In the genomic region with DNA sequence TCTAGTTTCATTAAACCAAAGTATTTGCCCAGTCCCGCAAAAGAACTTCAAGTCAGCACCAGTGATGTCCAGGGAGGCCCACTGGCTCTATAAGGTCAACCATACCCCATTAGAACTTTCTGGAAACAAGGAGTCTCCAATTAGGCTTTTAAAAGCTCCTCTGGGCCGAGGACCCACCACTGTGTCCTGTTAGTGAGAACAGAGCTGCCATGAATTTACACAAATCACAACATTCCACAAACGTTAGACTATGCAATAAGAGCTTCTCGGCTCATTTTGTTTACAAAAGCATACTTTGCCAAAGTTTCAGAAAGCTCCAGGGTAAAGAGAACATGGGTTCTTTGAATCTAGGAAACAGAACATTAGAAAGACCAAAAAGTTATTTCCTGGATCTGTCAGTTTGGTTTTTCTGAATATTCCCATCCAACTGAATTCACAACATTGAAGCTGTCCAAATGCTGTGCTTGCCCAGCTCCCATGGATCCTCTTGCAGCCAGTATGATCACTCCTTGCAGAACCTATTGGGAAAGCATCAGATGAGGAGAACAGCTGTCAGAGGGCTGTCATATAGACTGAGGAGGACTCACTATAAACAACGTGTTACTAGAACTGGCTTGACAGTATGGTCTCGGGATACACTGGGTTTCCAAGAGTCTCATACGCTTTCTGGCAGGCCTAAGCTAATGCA, we compare ENCODE assay signal across 14 mouse cellular contexts.
"Had no signal": no experiment of that assay in that cellular context is flagged by ENCODE, and none has a peak within 500 bp of the region (broad histone marks: within the 10 kb centered on the region; RNA-seq: fewer than 3 reads in every experiment).

No protein-coding gene starts in this region.

- H3K36me3 ChIP-seq: kidney, embryonic 15.5 days; limb, embryonic 15.5 days; liver, embryonic 13.5 days; neural tube, embryonic 15.5 days had no signal

- H3K4me2 ChIP-seq: kidney, embryonic 15.5 days; limb, embryonic 15.5 days; liver, embryonic 13.5 days; neural tube, embryonic 15.5 days had no signal

- H3K9me3 ChIP-seq: kidney, embryonic 15.5 days; limb, embryonic 15.5 days; liver, embryonic 13.5 days; neural tube, embryonic 15.5 days had no signal

- H3K27me3 ChIP-seq: kidney, embryonic 15.5 days; limb, embryonic 15.5 days; liver, embryonic 13.5 days; neural tube, embryonic 15.5 days had no signal

- H3K4me3 ChIP-seq: kidney, embryonic 15.5 days; limb, embryonic 15.5 days; liver, embryonic 13.5 days; myocyte; neural tube, embryonic 15.5 days had no signal

- ATAC-seq: liver, postnatal 0 days had no signal

- H3K9ac ChIP-seq: kidney, embryonic 15.5 days; limb, embryonic 15.5 days; liver, embryonic 13.5 days; liver, postnatal 0 days; neural tube, embryonic 15.5 days had no signal

- DNase-seq: kidney, adult 2 months; kidney, postnatal 25 days; layer of hippocampus, postnatal 36 days; liver, embryonic 13.5 days; liver, postnatal 0 days; midbrain, embryonic 14.5 days; right cerebral cortex, adult 18-20 months; right cerebral cortex, postnatal 25 days; thymus, adult 2 months; thymus, postnatal 25 days had no signal

- H3K27ac ChIP-seq: kidney, embryonic 15.5 days; limb, embryonic 15.5 days; liver, embryonic 13.5 days; neural tube, embryonic 15.5 days had no signal

- H3K4me1 ChIP-seq: kidney, embryonic 15.5 days; limb, embryonic 15.5 days; liver, embryonic 13.5 days; neural tube, embryonic 15.5 days had no signal
